Mouse (Mus musculus): ENCODE data around the gene Gng10. TPM values are rescaled to one million over a fixed set of nuclear protein-coding genes. Genes with fewer than 3 reads are reported as not detected.

Gng10 gene
- polyA plus RNA-seq (2016; fragmentation: Nextera tagmentation; extraction: Ambion mirVana): 75.8 and 88.8 TPM in 2 replicates

DNA sequence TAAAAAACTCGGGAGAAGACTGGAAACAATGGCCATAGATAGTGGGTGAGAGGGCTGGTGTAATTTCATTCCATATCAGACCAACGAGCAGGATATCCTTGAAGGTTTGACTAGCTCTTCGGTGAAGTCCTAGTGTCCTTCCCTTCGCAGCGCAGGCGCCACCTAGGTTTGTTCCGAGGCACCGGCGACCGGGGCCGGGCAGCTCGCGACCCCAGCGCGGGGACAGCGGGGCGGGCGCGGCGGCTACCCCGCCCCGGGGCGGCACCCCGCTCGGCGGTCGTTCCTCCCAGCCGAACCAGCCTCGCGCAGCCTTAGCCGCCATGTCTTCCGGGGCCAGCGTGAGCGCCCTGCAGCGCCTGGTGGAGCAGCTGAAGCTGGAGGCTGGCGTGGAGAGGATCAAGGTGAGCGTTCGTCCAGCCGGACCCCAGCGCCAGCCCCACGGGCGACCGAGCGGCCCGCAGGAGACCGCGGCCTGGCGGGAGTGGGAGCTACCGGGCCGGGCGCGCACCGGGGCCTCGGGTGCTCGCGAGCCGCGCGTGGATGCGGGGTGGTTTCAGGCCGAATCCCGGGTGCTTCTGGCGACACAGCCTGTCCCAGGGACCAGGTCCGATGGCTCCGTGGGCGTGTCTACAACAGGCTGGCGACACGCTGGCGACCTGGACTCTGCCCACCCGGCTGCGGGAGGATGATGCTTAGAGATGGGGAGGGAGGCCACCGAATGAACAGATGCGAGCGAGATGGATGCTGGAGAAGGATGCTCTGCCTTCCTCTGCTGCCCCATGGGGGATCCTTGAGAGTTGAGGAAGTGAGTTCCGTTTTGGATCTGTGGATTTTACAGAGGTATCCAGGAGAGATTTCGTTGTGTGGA is at the start of gene Gng10:
Gene Gng10 (plus strand): TSS at position 171 of the 868 bp plus-strand sequence.
- H3K4me2 ChIP-seq (replicated peaks): peak within 1 kb of the TSS; percentile 70
- H3K9me3 ChIP-seq: no peaks in the 10 kb centered on the region
- H3K4me1 ChIP-seq: peaks cover 7% of the 10 kb centered on the region
- WGBS: 4% methylated on average over 76 of the region's 76 CpGs
- H3K27ac ChIP-seq (replicated peaks): peak within 1 kb of the TSS; percentile 90
- peak within 1 kb of the TSS; percentile 85 for H3K9ac ChIP-seq (replicated peaks)
- no peaks in the 10 kb centered on the region for H3K36me3 ChIP-seq
- ATAC-seq (ENCODE audit: low FRiP score, low read depth): peak; percentile 88
- H3K27me3 ChIP-seq: no peaks in the 10 kb centered on the region
- H3K4me3 ChIP-seq: peak within 1 kb of the TSS; percentile 75

DNA sequence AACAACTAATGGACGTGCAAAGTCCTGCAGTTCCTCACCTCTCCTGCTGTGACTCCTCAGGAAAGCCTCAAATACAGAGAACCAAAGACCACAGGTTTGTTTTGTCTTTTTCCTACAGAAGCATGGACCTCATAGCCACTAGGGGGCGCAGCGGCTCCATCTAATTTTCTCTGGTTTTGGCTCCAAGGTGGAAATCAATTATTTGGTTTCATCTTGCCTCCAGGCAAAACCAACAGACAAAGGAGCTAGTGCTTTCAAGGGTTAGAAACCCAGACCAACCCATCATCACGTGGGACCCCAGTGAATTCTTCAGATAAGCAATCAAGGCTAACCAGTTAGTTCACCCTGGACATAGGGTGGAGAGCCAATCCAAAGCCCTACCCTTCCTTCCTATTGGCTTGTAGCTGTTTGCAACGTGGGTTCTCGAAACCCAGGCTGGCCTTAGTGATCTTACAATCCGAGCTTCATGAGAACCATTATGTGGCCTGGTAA is 49.7 kb upstream of the Gng10 start:
- 22% methylated on average over 7 of the region's 7 CpGs for WGBS
- H3K27me3 ChIP-seq: peaks cover 8% of the 10 kb centered on the region
- H3K36me3 ChIP-seq: no peaks in the 10 kb centered on the region
- H3K4me1 ChIP-seq: peaks cover 10% of the 10 kb centered on the region; the same call in 1 of the 2 replicates
- no peak overlapping the region for H3K27ac ChIP-seq (replicated peaks)
- H3K9ac ChIP-seq (replicated peaks): no peak overlapping the region
- H3K9me3 ChIP-seq: no peaks in the 10 kb centered on the region
- H3K4me3 ChIP-seq: no peak overlapping the region
- no peak for ATAC-seq (ENCODE audit: low FRiP score, low read depth)
- no peak overlapping the region for H3K4me2 ChIP-seq (replicated peaks)

DNA sequence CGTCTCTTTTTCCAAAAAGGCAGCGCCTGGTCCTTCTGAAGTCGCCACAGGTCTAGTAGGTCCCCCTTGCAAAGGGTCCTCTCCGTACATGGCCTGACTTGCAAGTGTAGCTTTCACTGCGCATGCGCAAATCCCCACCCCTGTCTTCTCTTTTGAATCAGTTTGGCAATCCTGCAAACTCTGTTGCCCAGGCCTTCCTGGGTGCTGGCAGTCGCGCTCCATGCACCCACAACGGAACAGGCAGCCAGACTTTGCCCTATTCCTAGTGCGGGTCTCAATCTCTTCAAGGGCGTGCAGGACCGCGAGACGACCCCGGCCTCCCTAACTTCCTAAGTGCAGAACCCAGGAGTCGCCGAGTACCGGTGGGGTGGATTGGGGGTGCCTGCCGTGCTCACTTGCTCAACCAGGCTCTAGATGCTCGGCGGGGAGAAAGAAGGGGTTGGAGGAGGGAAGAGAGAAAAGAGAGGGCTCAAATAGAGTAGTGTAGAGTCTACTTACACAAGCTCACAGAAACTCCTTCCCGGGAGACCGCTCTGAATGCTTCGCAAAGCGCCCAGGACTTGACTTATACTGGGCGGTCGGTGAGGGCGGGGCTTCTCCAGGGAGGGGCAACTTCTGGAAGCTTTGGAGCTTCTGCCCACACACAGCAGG is 48.2 kb upstream of the Gng10 start, which contains the start of gene Ptgr1:
Gene Ptgr1 (minus strand): TSS at position 580 of the 651 bp plus-strand sequence.
- peak; percentile 71 for ATAC-seq (ENCODE audit: low FRiP score, low read depth)
- Histone ChIP-seq H3K4me2 (replicated peaks) (peak within 1 kb of the TSS; percentile 86), H3K4me1 (peaks cover 10% of the 10 kb centered on the region; the same call in 1 of the 2 replicates), H3K9me3 (no peaks in the 10 kb centered on the region), H3K27me3 (peaks cover 8% of the 10 kb centered on the region), H3K4me3 (peak within 1 kb of the TSS; percentile 57), H3K9ac (replicated peaks) (peak within 1 kb of the TSS; percentile 60), H3K27ac (replicated peaks) (no peak within 1 kb of the TSS), H3K36me3 (no peaks in the 10 kb centered on the region)
- WGBS: under 1% methylated on average over 28 of the region's 28 CpGs

DNA sequence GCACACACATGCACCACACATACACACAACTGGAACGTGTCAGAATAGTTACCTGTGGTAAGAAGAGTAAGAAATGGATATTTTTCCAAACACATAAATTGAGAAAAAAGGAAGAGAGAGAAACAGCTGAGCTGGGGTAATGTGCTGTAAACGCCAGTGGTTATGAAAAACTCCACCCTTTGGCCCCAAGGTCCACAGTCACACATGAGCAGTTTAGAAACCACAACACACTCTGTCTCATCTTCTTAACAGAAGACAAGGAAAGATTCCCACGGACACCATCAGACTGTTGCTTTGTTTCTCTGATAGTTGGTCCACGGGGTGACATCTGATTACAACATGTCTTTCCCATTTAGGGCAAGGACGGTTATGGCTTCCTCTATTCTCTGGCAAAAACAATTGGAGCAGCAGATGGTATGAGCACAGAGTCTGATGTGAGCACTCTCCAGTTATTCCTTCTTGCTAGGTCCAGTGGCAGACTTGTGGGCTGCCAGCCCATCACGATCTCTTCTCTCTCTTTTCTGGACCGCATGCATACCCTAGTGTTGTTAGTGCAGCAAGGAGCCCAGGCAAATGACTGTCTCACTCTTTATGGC is 45.5 kb upstream of the Gng10 start:
- peaks cover 8% of the 10 kb centered on the region for H3K27me3 ChIP-seq
- H3K9me3 ChIP-seq: no peaks in the 10 kb centered on the region
- no peak for ATAC-seq (ENCODE audit: low FRiP score, low read depth)
- H3K4me3 ChIP-seq: no peak overlapping the region
- H3K36me3 ChIP-seq: no peaks in the 10 kb centered on the region
- WGBS: 85% methylated on average over 7 of the region's 7 CpGs
- H3K27ac ChIP-seq (replicated peaks): no peak overlapping the region
- H3K4me2 ChIP-seq (replicated peaks): no peak overlapping the region
- H3K4me1 ChIP-seq: peaks cover 10% of the 10 kb centered on the region; the same call in 1 of the 2 replicates
- no peak overlapping the region for H3K9ac ChIP-seq (replicated peaks)

DNA sequence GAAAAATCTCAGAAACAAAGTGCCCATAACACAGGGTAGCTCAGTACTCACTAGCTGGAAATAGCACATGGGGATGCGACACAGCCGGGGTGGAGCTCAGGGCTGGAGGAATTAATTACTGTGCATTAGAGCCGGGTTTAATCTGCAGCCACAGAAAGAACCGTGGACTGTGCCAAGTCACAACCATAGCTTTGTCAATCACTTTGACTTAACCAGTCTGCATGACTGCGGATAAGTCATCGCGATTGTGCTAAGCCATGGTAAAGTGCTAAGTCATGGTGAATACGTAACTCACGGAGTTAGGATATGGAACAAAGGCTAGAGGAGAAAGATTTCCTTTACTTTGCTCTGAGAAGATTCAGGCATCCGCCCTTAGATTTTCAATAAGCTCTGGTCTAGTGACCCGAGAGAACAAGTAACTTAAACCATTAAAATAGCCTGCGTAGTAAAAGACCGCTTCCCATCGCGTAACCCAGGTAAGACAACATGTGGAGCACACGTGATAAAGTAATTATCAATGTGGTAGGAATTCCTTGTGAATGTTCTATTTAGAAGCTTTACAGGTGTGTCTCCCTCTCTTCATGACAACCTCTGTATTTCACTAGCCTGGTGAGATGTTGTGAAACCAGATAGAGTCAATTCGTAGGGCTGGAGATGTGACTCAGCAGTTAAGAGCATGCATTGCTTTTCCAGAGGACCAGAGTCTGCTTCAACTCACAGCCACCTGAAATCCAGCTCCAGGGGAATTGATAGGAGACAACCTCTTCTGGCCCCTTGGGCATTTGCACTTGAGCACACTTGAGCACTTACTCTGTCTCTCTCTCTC is 44.1 kb upstream of the Gng10 start:
- H3K4me3 ChIP-seq: no peak overlapping the region
- H3K4me1 ChIP-seq: peaks cover 10% of the 10 kb centered on the region; the same call in 1 of the 2 replicates
- H3K9me3 ChIP-seq: no peaks in the 10 kb centered on the region
- peak; percentile 38; the same call in 1 of the 2 replicates for ATAC-seq (ENCODE audit: low FRiP score, low read depth)
- H3K27me3 ChIP-seq: peaks cover 8% of the 10 kb centered on the region
- no peak overlapping the region for H3K27ac ChIP-seq (replicated peaks)
- H3K36me3 ChIP-seq: no peaks in the 10 kb centered on the region
- 65% methylated on average over 17 of the region's 17 CpGs for WGBS
- no peak overlapping the region for H3K4me2 ChIP-seq (replicated peaks)
- no peak overlapping the region for H3K9ac ChIP-seq (replicated peaks)

DNA sequence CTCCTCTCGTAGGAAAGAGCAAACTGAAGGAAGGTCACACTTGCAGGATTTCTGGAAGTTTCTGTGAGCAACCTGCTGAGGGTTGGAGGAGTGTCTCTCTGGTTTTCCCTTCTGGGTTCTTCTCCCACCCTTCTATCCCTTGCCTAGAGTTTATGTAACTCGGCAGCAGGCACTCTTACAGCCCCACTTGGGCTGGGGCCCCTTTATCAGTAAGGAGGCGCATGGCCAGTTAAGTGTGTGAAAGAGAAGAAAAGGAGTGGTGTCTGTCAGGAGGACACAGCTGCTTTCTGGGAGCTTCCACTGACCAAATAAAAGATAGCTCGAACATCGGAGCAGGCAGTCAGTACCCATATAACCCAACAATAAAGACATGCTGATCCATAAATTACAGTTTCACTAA is 42.7 kb upstream of the Gng10 start:
- H3K4me1 ChIP-seq: no peaks in the 10 kb centered on the region
- no peak for ATAC-seq (ENCODE audit: low FRiP score, low read depth)
- H3K9ac ChIP-seq (replicated peaks): no peak overlapping the region
- no peak overlapping the region for H3K27ac ChIP-seq (replicated peaks)
- H3K27me3 ChIP-seq: peaks cover 5% of the 10 kb centered on the region
- H3K9me3 ChIP-seq: no peaks in the 10 kb centered on the region
- no peak overlapping the region for H3K4me3 ChIP-seq
- H3K36me3 ChIP-seq: no peaks in the 10 kb centered on the region
- no peak overlapping the region for H3K4me2 ChIP-seq (replicated peaks)
- WGBS: 83% methylated on average over 5 of the region's 5 CpGs

DNA sequence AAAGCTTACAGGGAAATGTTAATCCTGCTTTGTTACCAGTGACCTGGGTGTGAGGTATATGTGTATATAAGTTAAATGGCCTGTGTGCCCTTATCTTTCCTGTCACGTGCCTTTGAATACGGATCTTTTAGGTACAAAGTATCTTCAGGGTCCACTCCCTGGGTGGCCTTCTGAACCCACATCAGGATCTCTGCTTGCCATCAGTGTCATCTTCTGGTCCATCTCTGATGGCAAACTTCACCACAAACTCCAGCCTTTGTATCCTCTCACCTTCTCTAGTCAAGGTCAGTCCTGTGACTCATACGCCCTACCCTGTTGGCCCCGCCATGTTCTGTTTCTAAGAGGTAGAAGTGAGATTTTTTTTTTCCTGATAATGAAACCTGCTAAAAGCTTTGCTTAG is 40.1 kb upstream of the Gng10 start, which contains the start of gene Dnajc25:
Gene Dnajc25 (plus strand): TSS at position 301 of the 400 bp plus-strand sequence.
- H3K4me1 ChIP-seq: no peaks in the 10 kb centered on the region
- H3K4me3 ChIP-seq: no peak within 1 kb of the TSS
- H3K27me3 ChIP-seq: no peaks in the 10 kb centered on the region; the same call in 1 of the 2 replicates
- ATAC-seq (ENCODE audit: low FRiP score, low read depth): no peak
- no peaks in the 10 kb centered on the region for H3K9me3 ChIP-seq
- H3K27ac ChIP-seq (replicated peaks): no peak within 1 kb of the TSS
- no peak within 1 kb of the TSS for H3K9ac ChIP-seq (replicated peaks)
- H3K36me3 ChIP-seq: no peaks in the 10 kb centered on the region
- no peak within 1 kb of the TSS for H3K4me2 ChIP-seq (replicated peaks)
- WGBS: 91% methylated on average over 4 of the region's 4 CpGs

DNA sequence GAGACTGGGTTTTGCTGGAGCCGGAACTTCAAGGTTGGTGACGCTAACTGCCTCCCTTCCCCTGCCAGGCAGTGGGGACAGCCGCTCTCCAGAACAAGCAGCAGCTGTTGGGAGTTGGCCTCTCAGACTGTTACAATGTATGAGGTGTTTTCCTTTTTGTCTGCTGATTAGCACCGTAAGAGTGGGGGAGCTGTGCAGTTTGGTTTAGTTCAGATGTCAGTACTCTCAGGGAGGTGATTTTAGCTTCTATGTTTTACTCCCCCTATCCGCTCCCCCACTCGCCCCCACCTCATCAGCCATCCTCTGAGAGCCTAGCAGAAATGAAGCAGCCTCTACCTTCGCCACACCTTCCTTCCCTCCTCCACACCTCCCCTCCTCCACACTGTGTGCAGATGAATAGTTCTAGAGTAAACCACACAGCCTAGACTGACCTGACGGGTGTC is 39.6 kb upstream of the Gng10 start:
- Histone ChIP-seq H3K36me3 (no peaks in the 10 kb centered on the region), H3K9me3 (no peaks in the 10 kb centered on the region), H3K27ac (replicated peaks) (no peak overlapping the region), H3K4me3 (no peak overlapping the region), H3K4me2 (replicated peaks) (no peak overlapping the region), H3K27me3 (no peaks in the 10 kb centered on the region; the same call in 1 of the 2 replicates), H3K4me1 (no peaks in the 10 kb centered on the region), H3K9ac (replicated peaks) (no peak overlapping the region)
- 77% methylated on average over 8 of the region's 8 CpGs for WGBS
- no peak for ATAC-seq (ENCODE audit: low FRiP score, low read depth)

DNA sequence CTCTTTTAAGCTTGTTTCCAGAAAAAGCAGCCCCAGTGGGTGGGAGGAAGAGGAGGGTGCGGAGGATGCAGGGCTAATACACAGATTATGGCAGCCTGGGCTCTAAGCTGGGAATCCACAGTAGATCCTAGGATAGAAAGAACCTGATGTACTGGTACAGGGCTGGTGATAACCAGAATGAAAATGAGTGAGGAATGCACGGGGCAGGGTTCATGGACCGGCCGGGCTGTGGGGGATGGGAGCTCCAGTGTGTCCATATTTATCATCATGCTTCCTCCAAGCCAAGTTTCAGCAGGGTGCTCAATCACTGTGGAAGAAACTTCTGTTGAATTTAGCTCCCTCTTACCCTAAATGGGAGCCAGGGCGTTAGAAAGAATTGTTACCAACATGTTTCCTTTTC is 37.8 kb upstream of the Gng10 start:
- Histone ChIP-seq H3K4me1 (no peaks in the 10 kb centered on the region), H3K36me3 (no peaks in the 10 kb centered on the region), H3K4me2 (replicated peaks) (no peak overlapping the region), H3K27ac (replicated peaks) (no peak overlapping the region), H3K27me3 (no peaks in the 10 kb centered on the region; the same call in 1 of the 2 replicates), H3K9me3 (no peaks in the 10 kb centered on the region), H3K9ac (replicated peaks) (no peak overlapping the region), H3K4me3 (no peak overlapping the region)
- WGBS: 77% methylated on average over 5 of the region's 5 CpGs
- no peak for ATAC-seq (ENCODE audit: low FRiP score, low read depth)

DNA sequence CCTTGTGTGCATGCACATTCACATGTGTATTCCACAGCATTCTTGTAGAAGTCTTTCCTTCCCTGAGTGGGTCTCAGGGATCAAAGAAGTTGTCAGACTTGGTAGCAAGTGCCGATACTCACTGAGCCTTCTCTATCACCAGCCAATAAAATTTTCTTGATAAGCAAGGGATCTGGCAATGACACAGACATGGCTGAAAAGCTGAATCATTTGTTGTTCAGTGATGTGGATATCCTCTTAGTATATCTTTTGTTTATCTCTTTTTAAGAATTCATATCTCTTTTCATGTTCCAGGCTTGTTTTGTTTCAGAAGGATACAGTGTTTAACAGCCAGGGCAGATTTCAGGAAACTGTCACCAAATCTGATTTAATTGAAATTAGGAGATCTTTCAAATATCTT is 36.2 kb upstream of the Gng10 start:
- no peaks in the 10 kb centered on the region for H3K9me3 ChIP-seq
- no peak overlapping the region for H3K4me2 ChIP-seq (replicated peaks)
- H3K36me3 ChIP-seq: no peaks in the 10 kb centered on the region
- WGBS: 96% methylated on average over 1 of the region's 1 CpGs
- H3K27ac ChIP-seq (replicated peaks): no peak overlapping the region
- no peak overlapping the region for H3K9ac ChIP-seq (replicated peaks)
- ATAC-seq (ENCODE audit: low FRiP score, low read depth): no peak
- H3K27me3 ChIP-seq: no peaks in the 10 kb centered on the region
- H3K4me1 ChIP-seq: peaks cover 2% of the 10 kb centered on the region
- no peak overlapping the region for H3K4me3 ChIP-seq

DNA sequence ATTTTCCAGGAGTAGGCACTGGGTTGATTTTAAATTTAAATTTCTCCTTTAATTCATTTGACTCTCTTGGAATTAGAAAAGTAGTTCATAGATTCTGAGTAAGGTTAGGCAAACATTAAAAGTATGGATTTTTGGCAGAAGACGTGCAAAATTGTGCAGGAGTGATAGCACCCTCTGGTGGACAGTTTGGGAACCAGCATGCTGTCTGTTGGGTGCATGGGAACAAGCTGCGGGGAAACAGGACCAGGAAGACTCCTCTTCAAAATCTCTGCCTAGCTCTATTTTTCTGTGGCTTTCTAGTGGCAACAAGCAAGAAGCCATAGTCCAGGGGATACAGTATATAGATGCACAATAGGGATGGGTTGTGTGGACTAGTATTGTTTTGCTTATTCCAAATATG is 35.2 kb upstream of the Gng10 start:
- 20% methylated on average over 2 of the region's 2 CpGs for WGBS
- Histone ChIP-seq H3K9me3 (no peaks in the 10 kb centered on the region), H3K4me3 (no peak overlapping the region), H3K4me1 (peaks cover 12% of the 10 kb centered on the region), H3K4me2 (replicated peaks) (no peak overlapping the region), H3K27ac (replicated peaks) (no peak overlapping the region), H3K36me3 (no peaks in the 10 kb centered on the region), H3K27me3 (peaks cover 5% of the 10 kb centered on the region), H3K9ac (replicated peaks) (no peak overlapping the region)
- no peak for ATAC-seq (ENCODE audit: low FRiP score, low read depth)
